Mouse (Mus musculus): Measurements from ENCODE around the gene Gng4. TPM values are rescaled to one million over a fixed set of nuclear protein-coding genes. Genes with fewer than 3 reads are reported as not detected.
A peak's percentile ranks its signal among the peaks of the same experiment; 100 is the strongest.

Gene Gng4
- polyA plus RNA-seq, 1 experiment from 2014 or later: 91.0 TPM

DNA sequence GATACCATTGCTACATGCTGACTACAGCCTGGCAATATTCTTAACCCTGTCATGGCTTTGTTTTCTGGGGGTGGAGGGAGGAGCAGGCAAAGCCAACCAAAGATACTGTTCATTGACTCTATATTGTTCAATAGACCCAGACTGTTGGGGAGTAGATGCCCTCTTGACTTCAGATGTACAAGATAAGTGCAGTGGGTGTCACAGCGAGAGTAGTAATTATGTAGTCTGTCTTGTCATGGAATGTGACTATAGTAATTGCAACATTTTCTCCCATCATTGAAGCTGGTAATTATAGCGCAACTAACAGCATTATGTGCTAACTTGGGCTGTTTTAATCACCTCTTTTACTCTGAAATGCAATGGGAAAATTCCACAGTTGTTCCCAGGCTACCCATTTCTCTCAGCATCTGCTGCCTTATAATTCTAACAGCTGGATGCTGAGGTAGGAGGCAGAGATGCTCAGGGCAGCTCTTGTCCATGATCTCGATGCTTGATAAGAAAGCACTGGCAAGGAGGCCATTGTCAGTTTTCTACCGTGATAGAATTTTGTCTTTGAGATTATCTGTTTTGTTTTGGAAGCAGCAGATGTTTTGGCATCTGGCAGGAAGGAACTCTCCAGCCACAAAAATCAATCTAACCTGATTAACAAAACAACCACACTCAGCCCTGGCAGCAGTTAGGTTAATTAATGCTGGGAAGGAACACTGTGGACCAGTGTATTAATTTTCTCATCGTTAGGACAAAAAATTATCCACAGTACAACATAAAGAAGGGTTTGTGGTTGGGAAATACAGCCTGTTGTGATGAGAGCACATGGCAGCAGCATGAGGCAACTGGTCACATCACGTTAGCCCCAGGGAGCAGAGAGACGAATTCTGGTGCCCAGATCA is 36.6 kb downstream of the Gng4 start:
- no peak overlapping the region for H3K4me3 ChIP-seq
- H3K9ac ChIP-seq: no peak overlapping the region
- WGBS: 60% methylated on average over 7 of the region's 7 CpGs
- no peaks in the 10 kb centered on the region for H3K9me3 ChIP-seq
- H3K4me1 ChIP-seq (replicated peaks): 0 out of 2 replicates have a peak, but pooled peaks cover 4% of the 10 kb centered on the region
- H3K4me2 ChIP-seq: no peak overlapping the region
- H3K36me3 ChIP-seq: no peaks in the 10 kb centered on the region
- H3K27ac ChIP-seq (replicated peaks): peak overlapping the region; percentile 30; the same call in 1 of the 2 replicates
- ATAC-seq (ENCODE audit: low FRiP score, low read depth): peak; percentile 61; the same call in 1 of the 2 replicates
- H3K27me3 ChIP-seq: no peaks in the 10 kb centered on the region

GRCm38 (mm10) chr13:13824946-13825345 is 41.1 kb downstream of the Gng4 start:
- H3K4me2 ChIP-seq: no peak overlapping the region
- H3K27ac ChIP-seq (replicated peaks): no peak overlapping the region
- no peak overlapping the region for H3K9ac ChIP-seq
- no peak overlapping the region for H3K4me3 ChIP-seq
- no peaks in the 10 kb centered on the region; the same call in 1 of the 2 replicates for H3K36me3 ChIP-seq
- no peak for ATAC-seq (ENCODE audit: low FRiP score, low read depth)
- H3K9me3 ChIP-seq: no peaks in the 10 kb centered on the region
- 90% methylated on average over 7 of the region's 7 CpGs for WGBS
- 0 out of 2 replicates have a peak, but pooled peaks cover 4% of the 10 kb centered on the region for H3K4me1 ChIP-seq (replicated peaks)
- no peaks in the 10 kb centered on the region for H3K27me3 ChIP-seq

DNA sequence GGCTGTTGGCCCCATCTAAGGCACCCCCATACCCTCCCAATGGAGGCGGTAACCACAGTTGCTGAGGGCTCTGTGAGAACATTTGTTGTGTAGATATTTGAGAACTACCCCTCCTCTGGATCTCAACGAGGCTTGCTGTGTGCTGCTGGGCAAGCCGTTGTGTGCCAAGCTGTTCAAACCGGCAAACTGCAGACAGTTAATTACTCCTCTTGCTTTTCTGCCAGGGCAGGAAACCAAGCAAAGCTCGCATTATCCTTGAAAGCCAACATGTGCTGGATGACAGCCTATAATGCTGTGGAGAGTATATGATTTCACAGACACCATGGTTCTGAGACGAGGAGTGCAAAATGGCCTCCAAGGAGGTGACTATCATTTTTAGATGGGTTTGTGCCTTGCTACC is 42.7 kb downstream of the Gng4 start:
- Histone ChIP-seq H3K9me3 (no peaks in the 10 kb centered on the region), H3K4me1 (replicated peaks) (no peaks in the 10 kb centered on the region; the same call in 1 of the 2 replicates), H3K36me3 (no peaks in the 10 kb centered on the region; the same call in 1 of the 2 replicates), H3K9ac (no peak overlapping the region), H3K27me3 (no peaks in the 10 kb centered on the region), H3K4me2 (no peak overlapping the region), H3K4me3 (no peak overlapping the region), H3K27ac (replicated peaks) (no peak overlapping the region)
- WGBS: 77% methylated on average over 6 of the region's 6 CpGs
- ATAC-seq (ENCODE audit: low FRiP score, low read depth): peak; percentile 16; the same call in 1 of the 2 replicates

DNA sequence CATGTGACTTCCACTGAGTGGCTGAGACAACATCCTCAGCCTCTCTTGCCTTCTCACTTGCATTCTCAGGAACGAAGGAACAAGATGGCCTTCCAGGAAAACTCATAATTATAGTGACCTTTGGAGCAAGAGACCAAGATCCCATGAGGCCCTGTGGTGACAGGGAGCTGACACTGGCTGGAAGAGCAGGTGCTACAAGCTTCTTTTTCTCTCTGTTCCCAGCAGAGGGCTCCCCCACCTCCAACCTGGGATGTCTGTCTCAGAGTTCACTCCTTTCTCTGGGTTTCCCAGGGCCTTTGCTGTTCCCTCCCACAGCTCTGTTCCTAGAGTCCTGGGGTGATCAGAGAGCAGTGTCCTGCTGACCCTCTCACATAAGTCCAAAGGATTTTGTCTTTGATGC is 44.3 kb downstream of the Gng4 start:
- H3K9me3 ChIP-seq: no peaks in the 10 kb centered on the region
- no peak overlapping the region for H3K27ac ChIP-seq (replicated peaks)
- ATAC-seq (ENCODE audit: low FRiP score, low read depth): no peak
- no peaks in the 10 kb centered on the region; the same call in 1 of the 2 replicates for H3K36me3 ChIP-seq
- no peak overlapping the region for H3K9ac ChIP-seq
- no peaks in the 10 kb centered on the region; the same call in 1 of the 2 replicates for H3K4me1 ChIP-seq (replicated peaks)
- no peak overlapping the region for H3K4me3 ChIP-seq
- H3K27me3 ChIP-seq: no peaks in the 10 kb centered on the region
- 56% methylated on average over 1 of the region's 1 CpGs for WGBS
- no peak overlapping the region for H3K4me2 ChIP-seq

- ATAC-seq (ENCODE audit: low FRiP score, low read depth): peak; percentile 64
- no peaks in the 10 kb centered on the region; the same call in 1 of the 2 replicates for H3K4me1 ChIP-seq (replicated peaks)
- WGBS: 39% methylated on average over 4 of the region's 4 CpGs
- H3K4me3 ChIP-seq: no peak overlapping the region
- no peaks in the 10 kb centered on the region for H3K27me3 ChIP-seq
- no peak overlapping the region for H3K27ac ChIP-seq (replicated peaks)
- no peaks in the 10 kb centered on the region for H3K9me3 ChIP-seq
- H3K36me3 ChIP-seq: no peaks in the 10 kb centered on the region; the same call in 1 of the 2 replicates
- H3K4me2 ChIP-seq: no peak overlapping the region
- no peak overlapping the region for H3K9ac ChIP-seq
These were observed 46.7 kb downstream of the Gng4 start for GRCm38 (mm10) chr13:13830469-13831074.

- Histone ChIP-seq H3K4me2 (no peak overlapping the region), H3K36me3 (no peaks in the 10 kb centered on the region), H3K4me1 (replicated peaks) (no peaks in the 10 kb centered on the region; the same call in 1 of the 2 replicates), H3K4me3 (no peak overlapping the region), H3K27me3 (no peaks in the 10 kb centered on the region), H3K9me3 (peaks cover 5% of the 10 kb centered on the region), H3K9ac (no peak overlapping the region), H3K27ac (replicated peaks) (no peak overlapping the region)
- ATAC-seq (ENCODE audit: low FRiP score, low read depth): no peak
- 65% methylated on average over 2 of the region's 2 CpGs for WGBS
These were observed 51.3 kb downstream of the Gng4 start for GRCm38 (mm10) chr13:13835180-13835579.

- no peak overlapping the region for H3K4me3 ChIP-seq
- no peak overlapping the region for H3K9ac ChIP-seq
- 70% methylated on average over 4 of the region's 4 CpGs for WGBS
- no peaks in the 10 kb centered on the region for H3K9me3 ChIP-seq
- H3K36me3 ChIP-seq: no peaks in the 10 kb centered on the region
- H3K4me1 ChIP-seq (replicated peaks): no peaks in the 10 kb centered on the region
- no peaks in the 10 kb centered on the region for H3K27me3 ChIP-seq
- no peak for ATAC-seq (ENCODE audit: low FRiP score, low read depth)
- no peak overlapping the region for H3K27ac ChIP-seq (replicated peaks)
- no peak overlapping the region for H3K4me2 ChIP-seq
These were observed 61.2 kb downstream of the Gng4 start for GRCm38 (mm10) chr13:13845021-13845420.

DNA sequence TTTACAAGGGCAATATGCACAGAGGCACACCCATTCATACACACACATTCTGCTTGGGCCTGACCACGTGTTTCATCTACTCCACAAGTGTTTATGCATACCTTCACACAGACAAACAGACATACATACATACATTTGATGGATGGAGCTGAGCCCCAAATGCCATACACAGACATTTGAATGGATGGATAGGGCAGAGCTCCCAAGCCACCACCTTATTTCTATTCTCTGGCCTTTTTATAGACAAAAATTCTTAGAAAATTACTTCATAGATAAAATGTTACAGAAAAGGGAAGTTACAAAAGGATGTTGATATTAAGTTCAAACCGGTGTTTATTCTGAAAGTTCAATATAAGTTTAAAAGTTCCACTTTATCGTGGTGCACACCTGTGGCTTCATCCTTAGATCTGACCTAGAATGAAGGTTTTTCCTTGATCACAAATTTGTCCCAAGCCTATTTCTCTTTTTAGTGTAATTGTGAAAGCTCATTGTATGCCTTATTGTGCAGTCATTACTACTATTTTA is 63.3 kb downstream of the Gng4 start:
- no peak for ATAC-seq (ENCODE audit: low FRiP score, low read depth)
- 88% methylated on average over 3 of the region's 3 CpGs for WGBS

GRCm38 (mm10) chr13:13857190-13857589 is 73.3 kb downstream of the Gng4 start:
- Histone ChIP-seq H3K4me2 (no peak overlapping the region), H3K9ac (no peak overlapping the region), H3K4me1 (replicated peaks) (no peaks in the 10 kb centered on the region), H3K4me3 (no peak overlapping the region), H3K27me3 (no peaks in the 10 kb centered on the region), H3K9me3 (no peaks in the 10 kb centered on the region), H3K27ac (replicated peaks) (no peak overlapping the region), H3K36me3 (no peaks in the 10 kb centered on the region)
- WGBS: 78% methylated on average over 4 of the region's 4 CpGs
- no peak for ATAC-seq (ENCODE audit: low FRiP score, low read depth)

More for the DNA sequence above, 63.3 kb downstream of the Gng4 start:
- Histone ChIP-seq H3K36me3 (no peaks in the 10 kb centered on the region), H3K9ac (no peak overlapping the region), H3K9me3 (no peaks in the 10 kb centered on the region), H3K4me3 (no peak overlapping the region), H3K27me3 (no peaks in the 10 kb centered on the region), H3K4me2 (no peak overlapping the region), H3K4me1 (replicated peaks) (no peaks in the 10 kb centered on the region), H3K27ac (replicated peaks) (no peak overlapping the region)

- no peaks in the 10 kb centered on the region for H3K27me3 ChIP-seq
- H3K9ac ChIP-seq: no peak overlapping the region
- 46% methylated on average over 11 of the region's 11 CpGs for WGBS
- no peak overlapping the region for H3K4me3 ChIP-seq
- H3K4me1 ChIP-seq (replicated peaks): no peaks in the 10 kb centered on the region
- H3K4me2 ChIP-seq: no peak overlapping the region
- H3K27ac ChIP-seq (replicated peaks): no peak overlapping the region
- H3K9me3 ChIP-seq: no peaks in the 10 kb centered on the region
- no peak for ATAC-seq (ENCODE audit: low FRiP score, low read depth)
- no peaks in the 10 kb centered on the region for H3K36me3 ChIP-seq
These were observed 78.5 kb downstream of the Gng4 start for GRCm38 (mm10) chr13:13862346-13862745.

DNA sequence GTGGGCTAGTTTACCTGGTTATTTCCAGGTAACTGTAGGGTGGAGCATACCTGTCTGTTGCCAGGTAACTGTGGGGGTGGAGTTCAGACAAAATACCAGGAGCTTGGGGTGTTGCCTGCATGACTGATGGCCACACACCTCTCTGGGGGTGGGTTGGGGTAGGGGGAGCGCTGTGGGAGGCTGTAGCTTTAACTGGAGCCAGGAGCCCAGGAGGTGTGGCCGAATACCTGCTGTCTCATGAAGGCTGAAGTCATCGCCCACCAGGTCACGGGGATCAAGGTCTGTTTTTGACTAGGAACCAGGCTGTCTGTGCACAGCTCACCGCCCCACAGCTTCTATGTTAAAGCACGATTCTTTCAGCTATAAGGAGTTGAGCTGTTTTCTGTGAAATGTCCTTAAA is 79.1 kb downstream of the Gng4 start:
- no peak overlapping the region for H3K9ac ChIP-seq
- WGBS: 57% methylated on average over 6 of the region's 6 CpGs
- H3K27ac ChIP-seq (replicated peaks): no peak overlapping the region
- H3K9me3 ChIP-seq: no peaks in the 10 kb centered on the region
- no peaks in the 10 kb centered on the region for H3K4me1 ChIP-seq (replicated peaks)
- no peaks in the 10 kb centered on the region for H3K36me3 ChIP-seq
- H3K27me3 ChIP-seq: no peaks in the 10 kb centered on the region
- no peak for ATAC-seq (ENCODE audit: low FRiP score, low read depth)
- H3K4me3 ChIP-seq: no peak overlapping the region
- H3K4me2 ChIP-seq: no peak overlapping the region

- H3K9ac ChIP-seq: no peak overlapping the region
- H3K4me2 ChIP-seq: no peak overlapping the region
- no peak overlapping the region for H3K4me3 ChIP-seq
- no peaks in the 10 kb centered on the region for H3K36me3 ChIP-seq
- no peak for ATAC-seq (ENCODE audit: low FRiP score, low read depth)
- WGBS: 84% methylated on average over 2 of the region's 2 CpGs
- H3K9me3 ChIP-seq: no peaks in the 10 kb centered on the region
- H3K4me1 ChIP-seq (replicated peaks): no peaks in the 10 kb centered on the region
- no peaks in the 10 kb centered on the region for H3K27me3 ChIP-seq
- no peak overlapping the region for H3K27ac ChIP-seq (replicated peaks)
These were observed 82.5 kb downstream of the Gng4 start for GRCm38 (mm10) chr13:13866339-13866738.
